Mouse (Mus musculus) testis, postnatal 10 days (tissue): ENCODE results near the gene Vangl2.
A peak's percentile ranks its signal among the peaks of the same experiment; 100 is the strongest.

Source experiments
- DNase-seq: peaks from one replicate; pipeline ENCODE4 v3.0.0; 2021; ENCODE audit warnings: low spot score

Vangl2 gene

DNA sequence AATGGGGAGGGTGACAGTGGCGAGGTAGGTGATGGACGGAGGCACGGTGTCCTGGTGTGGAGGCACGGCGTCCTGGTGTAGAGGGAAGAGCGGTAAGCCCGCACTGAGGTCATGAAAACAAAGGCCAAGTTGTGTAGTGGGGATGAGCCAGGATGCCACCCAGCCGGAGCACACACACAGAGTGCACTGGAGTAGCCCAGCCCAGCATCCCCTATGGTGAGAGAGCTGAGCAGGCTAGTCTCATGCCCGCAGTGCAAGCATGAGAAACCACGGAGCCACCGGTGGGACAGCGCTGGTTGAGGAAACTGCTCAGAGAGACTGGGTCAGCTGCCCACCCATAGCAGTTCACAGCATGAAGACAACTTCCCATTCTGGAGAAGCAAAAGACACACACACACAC is 26.6 kb downstream of the Vangl2 start:
- DNase-seq: peak; percentile 35

DNA sequence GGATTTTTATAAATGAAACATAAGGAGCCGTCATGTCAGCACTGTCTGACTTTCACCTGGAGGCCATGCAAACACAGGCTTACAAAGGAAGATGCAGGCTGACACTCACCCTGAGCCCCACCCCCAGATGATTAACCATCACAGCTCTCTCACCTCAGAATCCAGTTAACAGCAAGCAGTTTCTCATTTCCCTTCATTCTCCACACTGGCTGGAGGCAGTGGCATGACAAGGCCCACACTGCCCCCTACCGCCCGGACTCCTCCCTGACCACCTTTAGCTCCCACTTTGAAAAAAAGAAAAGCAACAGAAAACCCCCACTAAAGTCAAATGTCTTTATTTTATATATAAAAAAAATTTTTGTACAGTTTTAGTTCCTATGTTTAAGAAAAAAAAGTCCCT is 27.6 kb downstream of the Vangl2 start:
- DNase-seq: peak; percentile 70

DNA sequence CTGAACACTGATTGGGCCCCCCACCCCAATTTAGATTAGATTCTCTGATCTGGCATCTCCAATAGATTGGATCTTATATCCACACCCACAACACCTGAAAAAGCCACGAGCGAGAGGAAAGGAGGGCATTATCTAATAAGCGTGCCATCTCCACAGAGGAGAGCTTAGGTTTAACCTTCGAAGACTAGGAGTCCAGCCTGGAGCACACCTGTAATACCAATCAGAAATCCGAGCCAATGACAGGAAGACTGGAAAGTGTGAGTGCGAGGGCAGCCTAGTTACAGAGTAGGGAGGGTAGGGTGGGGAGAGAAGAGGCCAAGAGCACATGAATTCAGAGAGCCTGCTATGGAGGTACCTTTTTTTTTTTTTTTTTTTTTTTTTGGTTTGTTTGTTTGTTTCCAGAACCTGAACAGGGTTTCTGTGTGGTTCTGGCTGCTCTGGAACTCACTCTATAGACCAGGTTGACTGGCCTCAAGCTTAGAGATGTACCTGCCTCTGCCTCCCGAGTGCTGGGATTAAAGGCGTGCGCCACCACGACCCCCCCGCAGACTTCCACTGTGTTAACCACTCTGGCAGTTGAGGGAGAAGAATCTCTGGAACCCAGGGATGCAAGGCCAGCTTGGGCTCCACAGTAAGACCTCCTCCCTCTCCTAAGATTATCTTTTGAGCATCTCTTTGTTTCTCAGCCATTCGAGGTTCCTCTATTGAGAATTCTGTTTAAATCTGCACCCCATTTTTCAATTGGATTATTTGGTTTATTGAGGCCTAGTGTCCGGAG is 29.2 kb downstream of the Vangl2 start:
- DNase-seq: no peak

DNA sequence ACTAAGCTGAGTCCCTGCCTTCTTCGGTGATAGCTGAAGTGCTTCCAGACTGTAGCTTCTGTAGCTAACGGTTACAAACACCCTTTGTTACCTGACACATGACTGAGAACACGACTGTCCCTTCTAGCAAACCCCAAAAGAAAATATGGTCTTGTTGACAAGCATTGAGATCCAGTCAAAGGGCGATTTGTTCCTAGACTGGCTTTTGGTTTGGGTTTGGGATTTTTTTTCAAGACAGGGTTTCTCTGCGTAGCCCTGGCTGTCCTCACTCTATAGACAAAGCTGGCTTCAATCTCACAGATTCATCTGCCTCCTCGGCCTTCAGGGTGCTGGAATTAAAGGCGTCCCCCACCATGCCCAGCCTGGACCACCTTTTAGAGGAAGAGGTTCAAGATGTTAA is 31.5 kb downstream of the Vangl2 start:
- peak; percentile 18 for DNase-seq

DNA sequence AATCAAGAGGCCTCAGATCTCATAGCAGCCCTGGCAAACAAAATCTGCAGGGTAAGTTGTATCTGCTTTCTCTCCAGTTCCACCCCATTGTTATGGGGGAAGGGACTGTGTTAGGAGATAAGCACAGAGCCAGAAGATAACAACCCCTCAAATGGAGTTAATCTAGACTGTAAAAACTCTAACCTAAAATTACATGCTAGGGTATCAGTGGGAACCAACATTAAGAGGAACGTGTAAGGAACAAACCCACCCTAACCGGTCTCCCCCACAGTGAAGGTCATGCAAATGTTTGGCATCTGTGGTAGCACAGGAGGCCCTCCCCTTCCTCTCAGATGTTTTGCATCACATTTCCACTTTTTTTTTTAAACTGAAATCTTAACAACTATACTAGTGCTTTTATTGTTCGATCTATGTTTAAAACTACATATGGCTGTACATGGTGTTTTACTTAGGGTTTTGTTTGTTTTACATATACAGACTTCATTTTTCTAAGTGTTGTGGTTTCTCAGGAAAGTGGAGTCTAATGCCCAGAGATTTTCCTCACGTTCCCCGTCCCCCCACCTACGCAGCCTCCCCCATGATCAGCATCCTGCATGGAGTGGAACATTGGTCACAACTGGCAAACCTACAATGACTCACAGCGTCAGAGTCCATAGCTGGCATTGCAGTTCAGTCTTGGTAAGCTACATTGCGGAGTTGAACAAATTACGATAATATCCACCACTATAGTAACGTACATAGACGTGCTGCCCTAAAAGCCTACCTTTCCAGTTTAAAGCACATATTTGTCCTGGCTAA is 33.1 kb downstream of the Vangl2 start:
- peak; percentile 16 for DNase-seq

DNA sequence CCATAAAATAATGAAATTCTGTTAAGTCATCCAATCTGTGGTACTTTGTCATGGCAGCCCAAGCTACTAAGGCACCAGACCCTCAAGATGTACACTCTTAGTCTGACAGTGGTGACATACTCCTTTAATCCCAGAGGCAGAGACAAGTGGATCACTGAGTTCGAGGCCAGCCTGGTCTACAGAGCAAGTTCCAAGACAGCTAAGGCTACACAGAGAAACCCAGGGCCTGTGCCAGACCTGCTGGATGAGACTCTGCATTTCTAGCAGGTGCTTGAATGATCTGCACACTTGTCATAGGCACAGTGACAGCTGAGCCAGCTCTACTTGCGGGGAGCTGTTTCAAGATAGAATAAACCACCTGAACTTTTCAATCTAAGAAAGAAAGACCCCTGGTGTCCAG is 33.7 kb downstream of the Vangl2 start:
- DNase-seq: peak; percentile 24

DNA sequence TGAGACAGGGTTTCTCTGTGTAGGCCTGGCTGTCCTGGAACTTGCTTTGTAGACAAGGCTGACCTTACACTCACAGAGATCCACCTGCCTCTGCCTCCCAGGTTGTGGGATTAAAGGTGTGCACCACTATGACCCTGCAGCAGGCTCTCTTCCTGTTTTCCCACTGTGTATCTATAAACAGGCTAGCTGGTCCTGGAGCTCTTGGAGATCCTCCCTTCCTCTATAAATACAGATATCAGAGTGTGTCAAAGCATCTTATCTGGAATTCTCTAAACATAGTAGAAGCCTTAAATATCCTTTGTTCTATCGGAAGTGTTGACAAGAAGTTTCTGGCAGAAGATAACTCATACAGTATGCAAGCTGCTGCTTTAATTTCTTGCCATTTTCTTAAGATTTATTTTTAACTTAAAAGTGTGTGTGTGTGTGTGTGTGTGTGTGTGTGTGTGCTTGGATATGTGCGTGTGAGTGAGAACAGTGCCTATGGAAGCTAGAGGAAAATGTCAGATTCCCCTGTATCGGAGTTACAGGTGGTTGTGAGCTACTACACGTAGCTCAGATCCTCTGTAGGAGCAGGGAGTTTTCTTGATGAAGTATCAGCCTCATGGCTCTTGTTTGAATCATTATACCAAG is 35.2 kb downstream of the Vangl2 start:
- DNase-seq: peak; percentile 9

DNA sequence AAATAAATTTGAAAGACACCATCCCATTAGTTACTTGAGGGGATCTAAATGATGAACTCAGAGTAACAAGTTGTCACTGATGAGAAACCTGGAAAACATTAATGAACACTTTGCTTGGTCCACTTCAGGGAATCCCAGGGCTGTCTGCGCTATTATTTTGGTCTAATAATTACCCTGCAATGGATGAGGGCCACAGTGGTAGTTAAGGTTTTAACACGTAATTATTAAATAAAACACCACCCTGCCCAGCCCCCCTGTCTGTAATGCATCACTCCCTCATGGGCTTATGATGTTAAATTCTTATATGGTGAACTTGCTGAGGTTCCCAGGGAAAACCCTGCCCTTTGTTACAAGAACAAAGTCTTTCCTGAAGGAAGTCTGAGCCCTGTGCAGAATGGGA is 36.4 kb downstream of the Vangl2 start:
- no peak for DNase-seq

DNA sequence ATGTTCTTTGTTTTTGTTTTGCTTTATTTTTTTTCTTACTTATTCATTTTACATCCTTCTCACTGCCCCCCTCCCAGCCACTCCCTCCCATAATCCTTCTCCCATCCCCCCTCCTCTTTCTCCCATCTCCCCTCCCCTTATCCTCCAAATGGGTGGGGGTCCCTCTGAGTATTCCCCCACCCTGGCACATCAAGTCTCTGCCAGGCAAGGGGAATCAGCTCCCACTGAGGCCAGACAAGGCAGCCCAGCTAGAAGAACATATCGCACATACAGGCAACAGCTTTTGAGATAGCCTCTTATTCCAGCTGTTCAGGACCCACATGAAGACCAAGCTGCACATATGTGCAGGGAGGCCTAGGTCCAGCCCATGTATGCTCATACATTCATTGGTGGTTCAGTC is 44.1 kb downstream of the Vangl2 start:
- peak; percentile 17 for DNase-seq

DNA sequence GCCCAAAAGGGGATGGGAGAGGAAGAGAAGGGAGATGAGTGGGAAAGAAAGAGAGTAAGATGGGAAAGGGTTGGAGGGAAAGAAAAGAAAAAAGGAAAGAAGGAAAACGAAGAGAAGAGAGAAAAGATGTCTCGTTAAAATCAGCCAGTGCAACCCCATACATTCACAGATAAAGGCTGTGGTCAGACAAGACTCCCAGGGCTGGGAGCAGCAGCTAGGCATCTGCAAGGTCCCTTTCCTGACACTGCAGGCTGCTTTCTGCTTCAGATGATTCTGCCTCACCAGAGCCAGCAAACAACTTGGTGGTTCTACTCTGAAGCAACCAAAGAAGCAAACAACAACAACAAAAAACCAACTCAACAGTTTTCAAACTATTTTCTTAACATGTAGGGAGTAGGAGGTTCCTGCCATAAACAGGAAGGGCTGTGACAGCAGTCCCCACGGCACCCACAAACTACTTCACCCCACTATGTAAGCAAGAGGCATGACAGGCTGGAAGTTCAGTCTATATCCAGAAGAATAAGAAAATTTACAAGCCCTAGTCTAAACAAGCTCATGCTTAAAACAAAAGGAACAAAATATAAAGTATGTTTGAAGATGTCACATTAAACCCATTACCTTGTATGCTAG is 44.8 kb downstream of the Vangl2 start:
- DNase-seq: peak; percentile 10

DNA sequence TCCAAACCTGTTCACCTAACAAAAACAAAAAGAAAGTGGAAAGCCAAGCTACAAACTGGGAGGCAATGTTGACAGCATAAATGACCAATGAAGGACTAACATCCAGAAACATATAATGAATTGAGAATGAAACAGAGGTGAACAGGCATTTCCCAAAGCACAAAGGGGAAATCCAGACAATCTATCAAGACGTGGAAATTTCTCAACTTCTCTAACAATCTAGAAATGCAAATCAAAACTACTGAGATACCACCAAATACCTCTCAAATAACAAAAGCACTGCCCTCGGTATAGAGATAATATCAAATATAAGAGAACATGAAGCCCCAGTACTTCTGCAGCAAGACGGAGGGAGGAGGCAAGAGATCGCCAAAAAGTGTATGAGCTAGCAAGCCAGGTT is 45.5 kb downstream of the Vangl2 start:
- DNase-seq: no peak

DNA sequence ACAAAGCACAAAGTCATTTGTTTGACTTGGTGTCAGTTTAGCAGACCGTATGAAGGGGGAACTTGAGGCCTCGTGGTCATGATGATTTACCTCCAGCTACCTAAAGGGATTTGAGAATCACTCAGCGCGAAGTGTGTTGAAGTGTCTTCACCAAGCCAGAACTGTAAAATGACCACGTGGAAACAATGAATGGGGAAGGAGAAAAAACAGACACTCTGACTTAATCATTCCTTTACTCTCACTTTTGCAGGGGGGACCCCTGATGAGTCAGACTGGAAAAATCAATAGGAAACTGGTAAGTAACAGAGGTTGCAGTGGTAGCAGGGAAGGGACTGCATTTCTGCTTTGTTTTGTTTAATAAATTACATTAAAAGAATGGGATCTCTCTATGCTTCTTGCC is 46.1 kb downstream of the Vangl2 start:
- peak; percentile 3 for DNase-seq

DNA sequence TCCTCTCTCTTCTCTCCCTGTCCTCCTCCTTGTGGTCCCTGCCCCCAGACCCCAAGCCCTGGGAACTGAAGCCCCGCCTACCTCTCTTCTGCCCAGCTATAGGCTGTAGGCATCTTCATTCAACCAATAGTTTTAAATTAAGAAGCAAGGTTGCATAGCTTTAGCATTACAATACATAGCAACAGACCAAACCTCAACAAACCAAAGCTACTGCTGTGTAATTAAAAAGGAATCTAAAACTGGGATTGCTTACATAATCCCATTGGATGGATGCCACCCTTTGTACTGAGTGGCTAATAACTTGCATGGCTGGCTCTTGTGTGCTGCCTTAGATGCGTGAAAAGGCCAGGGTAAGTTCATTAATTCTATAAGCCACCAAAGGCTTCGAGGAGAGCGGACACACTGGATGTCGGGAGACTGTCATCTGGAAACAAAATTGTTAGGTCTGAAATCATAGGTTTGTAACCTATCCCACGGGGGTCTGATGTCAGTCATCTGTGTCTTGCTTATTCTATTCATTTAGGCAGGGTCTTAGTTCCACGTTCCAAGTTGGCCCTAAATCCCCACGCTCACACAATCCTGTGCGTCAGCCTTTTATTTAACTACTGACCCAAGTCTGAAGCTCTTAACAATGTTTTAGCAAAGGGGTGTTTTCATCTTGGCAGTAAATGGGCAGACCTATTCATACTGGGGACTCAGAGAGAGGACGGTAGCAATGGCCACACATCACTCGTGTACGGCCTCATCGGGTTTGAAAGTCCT is 48.1 kb downstream of the Vangl2 start:
- DNase-seq: peak; percentile 24

DNA sequence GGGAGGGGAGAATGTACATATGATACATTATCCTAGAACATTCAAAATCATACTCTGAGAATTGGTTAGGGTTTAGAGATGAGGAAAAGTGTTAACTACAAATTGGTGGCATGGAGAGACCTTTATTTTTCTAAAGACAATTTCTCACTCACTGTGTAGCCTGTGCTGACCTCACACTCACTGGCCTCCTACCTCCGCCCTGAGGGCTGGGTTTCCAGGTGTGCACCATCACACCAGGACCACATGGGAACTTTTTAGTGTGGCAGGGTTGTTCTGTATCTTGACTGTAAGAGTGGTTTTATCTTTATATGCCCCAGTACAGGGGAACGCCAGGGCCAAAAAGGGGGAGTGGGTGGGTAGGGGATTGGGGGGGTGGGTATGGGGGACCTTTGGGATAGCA is 50.4 kb downstream of the Vangl2 start:
- DNase-seq: peak; percentile 16

DNA sequence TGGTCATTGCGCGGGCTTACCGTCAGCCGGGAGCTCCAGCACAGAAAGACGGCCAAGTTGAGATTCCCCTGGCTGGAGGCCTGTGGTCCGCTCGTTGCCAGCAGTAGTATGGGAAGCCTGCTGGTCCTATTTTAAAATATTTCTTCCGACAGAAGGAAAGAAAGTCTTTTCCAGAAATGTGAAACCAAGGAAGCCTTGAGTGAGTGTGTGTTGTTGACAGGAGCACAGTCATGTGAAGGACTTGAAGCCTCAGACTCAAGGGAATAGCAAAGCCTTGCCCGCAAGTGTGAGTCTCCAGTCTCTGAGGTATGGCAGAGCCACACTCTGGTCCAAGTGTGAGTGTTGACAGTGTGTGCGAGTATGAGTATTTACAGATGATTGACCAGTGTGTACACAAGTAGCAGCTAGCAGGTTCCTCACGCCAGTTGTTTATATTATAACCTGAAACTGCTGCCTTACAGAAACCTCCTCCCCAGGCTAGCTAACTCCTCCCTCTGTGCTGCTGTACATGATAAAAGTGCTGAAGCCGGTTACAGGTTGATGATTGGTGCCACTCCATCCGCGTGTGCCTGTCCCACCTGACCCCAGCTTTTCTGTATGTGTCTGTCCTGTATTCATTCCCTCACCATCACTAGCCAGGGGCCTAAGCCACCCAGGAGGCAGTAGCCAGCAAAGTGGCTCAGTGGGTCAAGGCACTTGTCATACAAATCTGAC is 51.3 kb downstream of the Vangl2 start:
- DNase-seq: no peak

DNA sequence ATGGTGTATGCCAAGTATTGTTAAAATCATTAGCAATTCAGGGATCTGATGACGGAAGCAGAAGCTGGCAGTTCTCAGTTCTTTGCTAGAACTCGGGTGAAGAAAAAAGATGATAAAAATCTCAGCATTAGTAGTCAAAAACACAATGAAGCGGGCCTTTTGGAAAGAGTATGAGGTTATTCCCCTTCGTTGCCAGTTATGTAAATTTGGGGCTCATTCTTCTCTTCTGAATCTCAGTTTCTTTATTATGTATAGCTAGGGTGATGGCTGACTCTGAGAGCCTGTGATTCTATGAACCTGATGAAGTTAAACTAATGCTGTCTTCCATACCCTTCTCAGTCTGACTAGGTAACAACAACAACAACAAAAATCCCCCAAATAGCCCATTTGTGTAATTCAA is 52.4 kb downstream of the Vangl2 start:
- no peak for DNase-seq

DNA sequence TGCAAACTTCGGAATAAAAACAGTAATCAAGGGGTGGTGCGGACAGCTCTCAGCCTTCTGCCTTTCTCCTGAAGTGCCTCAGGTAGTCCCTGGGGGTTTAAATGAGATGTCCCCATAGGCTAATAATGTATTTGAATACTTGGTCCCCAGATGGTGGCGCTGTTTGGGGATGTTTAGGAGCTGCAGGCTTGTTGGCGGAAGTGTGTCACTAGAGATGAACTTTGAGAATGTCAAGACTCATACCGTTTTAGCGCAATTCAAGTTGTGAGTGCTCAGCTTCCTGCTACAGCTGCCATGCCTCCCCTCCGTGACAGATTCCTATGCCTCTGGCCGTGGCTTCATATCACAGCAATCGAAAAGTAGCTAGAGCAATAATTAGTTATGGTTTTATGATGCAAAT is 52.9 kb downstream of the Vangl2 start:
- DNase-seq: peak; percentile 34

DNA sequence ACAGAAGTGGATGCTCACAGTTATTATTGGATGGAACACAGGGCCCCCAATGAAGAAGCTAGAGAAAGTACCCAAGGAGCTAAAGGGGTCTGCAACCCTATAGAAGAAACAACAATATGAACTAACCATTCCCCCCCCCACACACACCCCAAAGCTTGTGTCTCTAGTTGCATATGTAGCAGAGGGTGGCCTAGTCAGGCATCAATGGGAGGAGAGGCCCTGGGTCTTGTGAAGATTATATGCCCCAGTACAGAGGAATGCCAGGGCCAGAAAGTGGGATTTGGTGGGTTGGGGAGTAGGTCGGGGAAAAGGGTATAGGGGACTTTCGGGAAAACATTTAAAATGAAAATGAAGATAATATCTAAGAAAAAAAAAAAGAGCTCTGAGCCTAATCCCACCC is 53.9 kb downstream of the Vangl2 start:
- peak; percentile 3 for DNase-seq

DNA sequence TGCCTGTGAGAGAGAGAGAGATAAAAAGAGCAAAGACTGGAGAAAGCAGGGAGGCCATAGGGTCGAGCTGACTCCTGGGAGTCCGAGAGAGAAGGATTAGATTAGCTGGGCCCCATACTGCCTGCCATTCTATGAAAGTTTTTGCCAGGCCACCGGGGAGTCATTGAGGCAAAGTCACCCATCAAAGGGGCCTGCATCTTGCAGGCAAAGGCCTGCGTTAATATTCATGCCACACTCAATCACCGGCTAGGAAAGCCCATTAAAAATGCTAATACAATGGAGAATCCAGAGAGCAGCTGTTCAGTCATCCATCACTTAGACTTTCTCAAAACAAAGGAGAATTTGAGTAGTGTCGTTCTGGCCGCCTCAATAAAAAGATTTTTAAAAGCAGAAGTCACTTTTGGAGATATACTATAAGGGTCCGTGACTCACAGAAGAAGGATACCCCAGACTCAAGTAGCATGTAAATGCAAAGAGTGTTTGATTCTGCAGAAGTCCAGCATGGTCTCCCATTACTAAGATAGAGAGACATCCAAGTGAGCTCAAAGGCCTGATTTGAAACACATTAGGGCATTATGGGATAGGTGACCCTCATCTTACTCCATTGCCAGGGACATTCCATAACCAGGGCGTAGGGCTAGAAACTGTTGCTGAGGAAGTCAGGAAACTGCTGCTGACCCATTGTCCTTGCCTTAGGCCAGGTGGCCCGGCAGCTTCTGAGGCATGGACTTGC is 57.2 kb downstream of the Vangl2 start:
- peak; percentile 20 for DNase-seq

DNA sequence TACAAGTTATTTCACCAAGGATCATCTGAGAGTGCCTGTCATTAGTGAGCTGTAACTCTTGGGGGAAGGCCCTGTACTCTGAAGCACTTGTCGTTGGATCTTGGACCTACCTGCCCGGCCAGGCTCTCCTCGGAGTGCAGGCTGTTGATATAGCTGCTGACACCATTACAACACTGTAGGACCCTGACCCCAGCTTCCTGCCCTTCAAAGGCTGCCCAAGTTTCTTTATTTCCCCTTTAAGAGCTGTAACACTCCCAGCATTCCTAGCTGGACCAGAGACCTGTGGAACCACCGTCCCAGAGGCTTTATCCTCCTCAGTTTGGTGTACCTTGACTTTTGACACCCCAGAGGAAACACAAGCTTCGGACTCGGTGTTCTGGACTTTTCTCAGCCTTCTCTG is 59.0 kb downstream of the Vangl2 start:
- no peak for DNase-seq
